Mouse (Mus musculus) CH12.LX (cell line): ENCODE data around the gene Gtf3c1. TPM values are rescaled to one million over a fixed set of nuclear protein-coding genes. Genes with fewer than 3 reads are reported as not detected.

ENCODE experiments used
- DNase-seq: peaks from one replicate; pipeline ENCODE4 v3.0.0-alpha.2; 2013; ENCODE audit errors: extremely low read depth
- H3K27ac ChIP-seq: 2 replicates; pipeline ENCODE4 v1.5.1; 2012; ENCODE audit warnings: low read depth, mild to moderate bottlenecking, control low read depth, moderate library complexity; ENCODE audit not compliant: insufficient read depth
- H3K27me3 ChIP-seq: replicated peaks from 2 replicates; pipeline ENCODE3; 2012; ENCODE audit warnings: inconsistent platforms
- H3K36me3 ChIP-seq, 2 experiments: replicated peaks in 1 of 2; 2 replicates each; pipeline versions ENCODE3 to v1.6.1; 2012; ENCODE audit warnings: inconsistent platforms in 1 of 2, low read length in 1 of 2, mild to moderate bottlenecking in 1 of 2, mixed read lengths in 1 of 2, moderate library complexity in 1 of 2; ENCODE audit not compliant: control insufficient read depth in 1 of 2, insufficient read depth in 1 of 2
- H3K4me1 ChIP-seq, 2 experiments: 2 replicates each; pipeline ENCODE4 v1.6.1; 2012; ENCODE audit warnings: inconsistent platforms in 1 of 2, moderate library complexity in 1 of 2; ENCODE audit not compliant: insufficient read depth in 2 of 2, control insufficient read depth in 1 of 2
- H3K4me2 ChIP-seq: 2 replicates; pipeline ENCODE4 v1.6.1; 2012; ENCODE audit warnings: low read depth, mild to moderate bottlenecking, control low read depth; ENCODE audit not compliant: poor library complexity, insufficient read depth, severe bottlenecking
- H3K4me3 ChIP-seq, 3 experiments: fragments of 150-350 bp in 1 of 3; sonication (generic) in 1 of 3; replicated peaks in 1 of 3; 2 replicates each; pipeline versions ENCODE3 to v1.5.1; 2011 to 2012; ENCODE audit warnings: low read depth in 2 of 3, low read length in 2 of 3, mild to moderate bottlenecking in 2 of 3, moderate library complexity in 2 of 3, control low read depth in 1 of 3, improper control_type of control experiment in 1 of 3, inconsistent platforms in 1 of 3, mixed read lengths in 1 of 3; ENCODE audit not compliant: poor library complexity in 1 of 3
- H3K79me2 ChIP-seq: replicated peaks from 2 replicates; pipeline ENCODE4 v1.6.1; 2012; ENCODE audit warnings: mild to moderate bottlenecking, moderate library complexity; ENCODE audit not compliant: control insufficient read depth, poor library complexity, insufficient read depth, severe bottlenecking; ENCODE audit errors: extremely low read depth
- H3K9ac ChIP-seq: 2 replicates; pipeline ENCODE4 v1.6.1; 2012; ENCODE audit warnings: low read depth, mild to moderate bottlenecking, control low read depth, moderate library complexity; ENCODE audit not compliant: insufficient read depth
- H3K9me3 ChIP-seq: replicated peaks from 2 replicates; pipeline ENCODE3; 2012; ENCODE audit warnings: low read length, inconsistent platforms, mixed read lengths
- BHLHE40 ChIP-seq: IDR thresholded peaks from 2 replicates; pipeline ENCODE4 v1.6.1; 2011; ENCODE audit warnings: mild to moderate bottlenecking, low read depth, low read length, improper control_type of control experiment
- CHD1 ChIP-seq: IDR thresholded peaks from 2 replicates; pipeline ENCODE4 v1.6.1; 2012; ENCODE audit warnings: low read depth, low read length, improper control_type of control experiment, inconsistent platforms
- CHD2 ChIP-seq: IDR thresholded peaks from 2 replicates; pipeline ENCODE4 v1.6.1; 2011; ENCODE audit warnings: low read length, improper control_type of control experiment
- EP300 ChIP-seq: IDR thresholded peaks from 2 replicates; pipeline ENCODE4 v1.6.1; 2011; ENCODE audit warnings: low read length, improper control_type of control experiment
- ETS1 ChIP-seq: conservative IDR thresholded peaks from 2 replicates; pipeline ENCODE4 v1.6.1; 2012; ENCODE audit warnings: low read depth, mild to moderate bottlenecking, inconsistent platforms, low read length, improper control_type of control experiment, moderate library complexity
- IRF4 ChIP-seq: IDR thresholded peaks from 2 replicates; pipeline ENCODE4 v1.6.1; 2014; ENCODE audit warnings: low read depth, mild to moderate bottlenecking, inconsistent platforms, low read length, improper control_type of control experiment
- JUN ChIP-seq: IDR thresholded peaks from 2 replicates; pipeline ENCODE4 v1.6.1; 2011; ENCODE audit warnings: low read depth, mild to moderate bottlenecking, low read length, improper control_type of control experiment, moderate library complexity; ENCODE audit not compliant: insufficient read depth
- KAT2A ChIP-seq: IDR thresholded peaks from 2 replicates; pipeline ENCODE4 v1.6.1; 2012; ENCODE audit warnings: low read length, improper control_type of control experiment, inconsistent platforms; ENCODE audit not compliant: insufficient replicate concordance
- MAX ChIP-seq: IDR thresholded peaks from 2 replicates; pipeline ENCODE4 v1.6.1; 2011; ENCODE audit warnings: low read length, improper control_type of control experiment
- MXI1 ChIP-seq: IDR thresholded peaks from 2 replicates; pipeline ENCODE4 v1.6.1; 2011; ENCODE audit warnings: mild to moderate bottlenecking, low read depth, low read length, improper control_type of control experiment
- MYC ChIP-seq: IDR thresholded peaks from 2 replicates; pipeline ENCODE4 v1.6.1; 2011; ENCODE audit warnings: low read depth, mild to moderate bottlenecking, improper control_type of control experiment, low read length
- NELFE ChIP-seq: IDR thresholded peaks from 2 replicates; pipeline ENCODE4 v1.6.1; 2011; ENCODE audit warnings: low read depth, low read length, improper control_type of control experiment
- NRF1 ChIP-seq: IDR thresholded peaks from 2 replicates; pipeline ENCODE4 v1.6.1; 2014; ENCODE audit warnings: low read depth, mild to moderate bottlenecking, inconsistent platforms, low read length, improper control_type of control experiment, moderate library complexity
- POLR2A ChIP-seq: IDR thresholded peaks from 2 replicates; pipeline ENCODE4 v1.6.1; 2011; ENCODE audit warnings: low read depth, mild to moderate bottlenecking, improper control_type of control experiment, low read length
- POLR2AphosphoS2 ChIP-seq: IDR thresholded peaks from 2 replicates; pipeline ENCODE4 v1.6.1; 2011; ENCODE audit warnings: low read depth, low read length, improper control_type of control experiment
- RAD21 ChIP-seq: IDR thresholded peaks from 2 replicates; pipeline ENCODE4 v1.6.1; 2011; ENCODE audit warnings: low read depth, mild to moderate bottlenecking, low read length, improper control_type of control experiment, moderate library complexity
- RCOR1 ChIP-seq: conservative IDR thresholded peaks from 2 replicates; pipeline ENCODE4 v1.6.1; 2012; ENCODE audit warnings: low read depth, mild to moderate bottlenecking, inconsistent platforms, low read length, improper control_type of control experiment
- SIN3A ChIP-seq: IDR thresholded peaks from 2 replicates; pipeline ENCODE4 v1.6.1; 2012; ENCODE audit warnings: low read length, improper control_type of control experiment, inconsistent platforms
- TBP ChIP-seq: conservative IDR thresholded peaks from 2 replicates; pipeline ENCODE4 v1.6.1; 2011; ENCODE audit warnings: low read depth, low read length, improper control_type of control experiment
- TCF12 ChIP-seq: IDR thresholded peaks from 2 replicates; pipeline ENCODE4 v1.6.1; 2014; ENCODE audit warnings: low read depth, mild to moderate bottlenecking, inconsistent platforms, low read length, improper control_type of control experiment
- UBTF ChIP-seq: IDR thresholded peaks from 2 replicates; pipeline ENCODE4 v1.6.1; 2012; ENCODE audit warnings: low read depth, mild to moderate bottlenecking, inconsistent platforms, low read length, improper control_type of control experiment, moderate library complexity
- USF1 ChIP-seq: IDR thresholded peaks from 2 replicates; pipeline ENCODE4 v1.6.1; 2014; ENCODE audit warnings: low read depth, mild to moderate bottlenecking, inconsistent platforms, low read length, improper control_type of control experiment
- ZC3H11A ChIP-seq: IDR thresholded peaks from 2 replicates; pipeline ENCODE4 v1.6.1; 2012; ENCODE audit warnings: low read depth, mild to moderate bottlenecking, inconsistent platforms, low read length, improper control_type of control experiment
- ZMIZ1 ChIP-seq: IDR thresholded peaks from 2 replicates; pipeline ENCODE4 v1.6.1; 2012; ENCODE audit warnings: low read depth, mild to moderate bottlenecking, inconsistent platforms, low read length, improper control_type of control experiment
- ZNF384 ChIP-seq: IDR thresholded peaks from 2 replicates; pipeline ENCODE4 v1.6.1; 2012; ENCODE audit warnings: low read depth, low read length, improper control_type of control experiment, inconsistent platforms
- dilution Hi-C: fragments of 300-500 bp; cut with MboI; formaldehyde crosslinking; loops from 2 replicates; pipeline ENCODE4 v1.14.3; 2020; ENCODE audit warnings: low sequenced_read_pairs; ENCODE audit not compliant: extremely low pct_unique_long_range_greater_than_20kb, extremely low pct_ligation_motif_present
- in situ Hi-C: fragments of 300-500 bp; cut with MboI; formaldehyde crosslinking; loops from 3 replicates; pipeline ENCODE4 v1.14.3; 2019; ENCODE audit warnings: low sequenced_read_pairs, low pct_ligation_motif_present, low pct_unique_long_range_greater_than_20kb, mixed read lengths
- polyA plus RNA-seq: library from polyadenylated mRNA; unstranded; fragments of >175 nt; gene quantifications from 2 replicates; pipeline ENCODE4 v1.2.1, GENCODE M21; 2012; ENCODE audit warnings: low read depth; ENCODE audit not compliant: insufficient read length
- total RNA-seq, 2 experiments: library from RNA; depleted of rRNA; stranded (reverse); fragments of 300-350 nt in 1 of 2; fragments of >200 nt in 1 of 2; gene quantifications; 2 replicates each; pipeline ENCODE4 v1.2.3; 2012 to 2014

Gene Gtf3c1
- total and polyA plus RNA-seq, 3 experiments: 20.2 to 48.4 (median 46.8) TPM

GRCm38 (mm10) chr7:125605725-125606139, 101.8 kb downstream of the Gtf3c1 start (continued):
- TF ChIP-seq IRF4 (peak; percentile 100), ZC3H11A (no peak), UBTF (no peak), JUN (peak; percentile 92), RAD21 (no peak; the same call in 1 of the 2 replicates), POLR2AphosphoS2 (no peak; the same call in none of the 2 replicates)

GRCm38 (mm10) chr7:125604362-125605319, 102.9 kb downstream of the Gtf3c1 start:
- TF ChIP-seq SIN3A (peak; percentile 73; the same call in 1 of the 2 replicates), RCOR1 (0 out of 2 replicates have a peak, but pooled peaks have one; percentile 44), TCF12 (peak; percentile 52; the same call in 1 of the 2 replicates), EP300 (0 out of 2 replicates have a peak, but pooled peaks have one; percentile 19), NRF1 (no peak), ZNF384 (no peak), ZC3H11A (no peak), NELFE (peak; percentile 66), ZMIZ1 (0 out of 2 replicates have a peak, but pooled peaks have one; percentile 37), MXI1 (peak; percentile 78), CHD2 (no peak; the same call in 1 of the 2 replicates), KAT2A (0 out of 2 replicates have a peak, but pooled peaks have one; percentile 35), MYC (peak; percentile 81), USF1 (peak; percentile 37), CHD1 (peak; percentile 78; the same call in 1 of the 2 replicates), ETS1 (0 out of 2 replicates have a peak, but pooled peaks have one; percentile 25), BHLHE40 (peak; percentile 49; the same call in 1 of the 2 replicates), TBP (0 out of 2 replicates have a peak, but pooled peaks have one; percentile 31), UBTF (0 out of 2 replicates have a peak, but pooled peaks have one; percentile 27), IRF4 (no peak), POLR2A (peak; percentile 47; the same call in 1 of the 2 replicates), MAX (peak; percentile 73)
- Histone ChIP-seq H3K4me3 (peak overlapping the region; percentile 86 to 99 (median 94)), H3K27ac (peak overlapping the region; percentile 98), H3K4me2 (peak overlapping the region; percentile 41), H3K27me3 (no peaks in the 10 kb centered on the region), H3K9ac (peak overlapping the region; percentile 97), H3K79me2 (peaks cover 57% of the 10 kb centered on the region), H3K4me1 (peaks cover 15 to 49% of the 10 kb centered on the region in 2 experiments), H3K36me3 (peaks cover 34 to 46% of the 10 kb centered on the region in 2 experiments), H3K9me3 (peaks cover 7% of the 10 kb centered on the region)
- in situ Hi-C loops (no loop called here), dilution Hi-C loops (no loop called here)
- DNase-seq: no peak
